Mouse (Mus musculus): Measurements from ENCODE around the gene Lrrc8b.

DNA sequence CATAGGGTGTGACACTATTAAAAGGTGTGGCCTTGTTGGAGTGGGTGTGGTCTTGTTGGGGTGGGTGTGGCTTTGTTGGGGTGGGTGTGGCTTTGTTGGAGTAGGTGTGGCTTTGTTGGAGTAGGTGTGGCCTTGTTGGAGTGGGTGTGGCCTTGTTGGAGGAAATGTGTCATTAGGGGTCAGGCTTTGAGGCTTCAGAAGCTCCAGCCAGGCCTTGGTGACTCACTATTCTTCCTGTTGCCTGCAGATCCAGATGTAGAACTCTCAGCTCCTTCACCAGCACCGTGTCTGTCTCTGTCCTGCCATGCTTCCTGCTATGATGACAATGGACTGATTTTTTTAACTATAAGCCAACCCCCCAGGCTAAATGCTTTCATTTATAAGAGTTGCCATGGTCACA, 83.8 kb downstream of the Lrrc8b start:
- TF ChIP-seq CTCF (IDR thresholded peaks at IDR 0.05; ENCODE audit: insufficient read depth, low read length) (no peak), POLR2A (IDR thresholded peaks at IDR 0.05; ENCODE audit: borderline replicate concordance, extremely low read depth, low read depth, low read length) (no peak)

All from lung, adult 2 months (tissue).